Mouse (Mus musculus): ENCODE data around the gene Tuba4a. TPM values are rescaled to one million over a fixed set of nuclear protein-coding genes. Genes with fewer than 3 reads are reported as not detected.

The Tuba4a gene
- polyA plus RNA-seq, 1 experiment from 2014 or later: 102 TPM

DNA sequence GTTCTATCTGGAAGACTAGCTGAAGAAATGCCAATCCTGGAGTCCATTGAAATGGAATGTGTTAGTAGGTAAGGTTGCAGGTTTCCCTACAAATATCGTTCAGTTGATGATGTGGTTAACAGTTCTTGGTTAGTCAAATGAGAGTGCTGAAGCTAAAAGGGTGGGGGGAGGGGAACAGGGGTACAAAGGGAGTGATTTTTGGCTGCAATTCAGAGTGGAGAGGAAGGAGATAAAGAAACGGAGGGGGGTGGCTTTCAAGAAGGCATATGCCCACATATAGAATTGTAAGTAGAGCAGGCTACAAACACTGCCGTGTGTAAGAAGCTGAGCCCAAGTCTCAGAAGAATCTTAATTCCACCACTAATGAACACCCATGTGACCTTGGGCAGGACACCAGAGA lies 5.8 kb upstream of the Tuba4a start:
- Histone ChIP-seq H3K27ac (ENCODE audit: low read length) (no peak overlapping the region), H3K36me3 (ENCODE audit: insufficient read depth, low read length) (no peaks in the 10 kb centered on the region), H3K9ac (replicated peaks; ENCODE audit: low read length) (no peak overlapping the region), H3K9me3 (ENCODE audit: low read length) (no peaks in the 10 kb centered on the region), H3K4me3 (ENCODE audit: low read length) (no peak overlapping the region), H3K4me1 (ENCODE audit: insufficient read depth, low read length) (no peaks in the 10 kb centered on the region), H3K27me3 (ENCODE audit: insufficient read depth, low read length) (peaks cover 11% of the 10 kb centered on the region), H3K4me2 (replicated peaks; ENCODE audit: low read depth, low read length) (no peak overlapping the region)
- WGBS: 80% methylated on average over 3 of the region's 3 CpGs
- ATAC-seq (ENCODE audit: low FRiP score, low TSS enrichment): no peak

DNA sequence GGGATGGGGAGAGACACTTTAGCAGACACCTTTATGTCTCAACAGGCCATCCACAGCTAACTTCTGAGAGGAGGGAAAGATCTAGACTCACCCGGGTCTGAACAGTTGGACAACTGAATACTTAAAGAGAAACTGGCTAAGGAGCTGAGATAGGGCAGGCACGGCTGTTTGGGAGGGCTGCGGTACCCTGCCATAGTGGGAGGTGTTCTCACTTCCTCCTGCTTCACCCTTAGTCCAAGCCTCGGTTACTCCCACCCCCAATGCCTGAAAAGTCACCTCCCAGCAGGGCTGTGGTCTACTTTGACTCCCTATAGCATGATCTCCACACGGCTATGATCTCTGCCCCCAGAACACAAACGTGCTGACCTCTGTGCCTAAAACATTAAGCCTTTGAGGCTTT lies 3.9 kb upstream of the Tuba4a start:
- peaks cover 7% of the 10 kb centered on the region; the same call in 1 of the 2 replicates for H3K4me1 ChIP-seq (ENCODE audit: insufficient read depth, low read length)
- no peak overlapping the region for H3K9ac ChIP-seq (replicated peaks; ENCODE audit: low read length)
- H3K27ac ChIP-seq (ENCODE audit: low read length): no peak overlapping the region
- no peak overlapping the region for H3K4me3 ChIP-seq (ENCODE audit: low read length)
- ATAC-seq (ENCODE audit: low FRiP score, low TSS enrichment): no peak
- H3K9me3 ChIP-seq (ENCODE audit: low read length): no peaks in the 10 kb centered on the region
- H3K27me3 ChIP-seq (ENCODE audit: insufficient read depth, low read length): peaks cover 22% of the 10 kb centered on the region
- WGBS: 59% methylated on average over 6 of the region's 6 CpGs
- H3K4me2 ChIP-seq (replicated peaks; ENCODE audit: low read depth, low read length): no peak overlapping the region
- H3K36me3 ChIP-seq (ENCODE audit: insufficient read depth, low read length): no peaks in the 10 kb centered on the region

DNA sequence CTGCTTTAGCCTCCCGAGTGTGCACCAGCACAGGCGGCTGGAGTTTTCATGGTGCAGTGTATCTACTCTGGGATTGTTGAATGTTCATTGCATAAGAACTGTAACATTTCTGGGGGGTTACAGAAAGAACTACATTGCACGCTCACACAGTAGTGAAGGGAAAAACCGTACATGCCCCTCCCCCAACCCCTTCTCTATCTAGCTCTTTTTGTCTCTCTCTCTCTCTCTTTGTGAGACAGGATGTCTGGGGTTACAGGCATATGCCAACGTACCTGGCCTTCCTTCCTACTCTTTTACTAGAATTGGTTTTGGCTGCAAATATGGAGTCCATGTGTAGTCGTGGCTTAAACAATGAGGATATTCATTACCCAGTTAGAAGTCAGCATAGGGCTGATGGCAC lies 3.3 kb upstream of the Tuba4a start:
- Histone ChIP-seq H3K4me1 (ENCODE audit: insufficient read depth, low read length) (peaks cover 11% of the 10 kb centered on the region; the same call in 1 of the 2 replicates), H3K9ac (replicated peaks; ENCODE audit: low read length) (no peak overlapping the region), H3K27me3 (ENCODE audit: insufficient read depth, low read length) (peaks cover 28% of the 10 kb centered on the region), H3K9me3 (ENCODE audit: low read length) (no peaks in the 10 kb centered on the region), H3K4me2 (replicated peaks; ENCODE audit: low read depth, low read length) (no peak overlapping the region), H3K36me3 (ENCODE audit: insufficient read depth, low read length) (no peaks in the 10 kb centered on the region), H3K27ac (ENCODE audit: low read length) (no peak overlapping the region), H3K4me3 (ENCODE audit: low read length) (no peak overlapping the region)
- ATAC-seq (ENCODE audit: low FRiP score, low TSS enrichment): no peak
- WGBS: 75% methylated on average over 6 of the region's 6 CpGs

DNA sequence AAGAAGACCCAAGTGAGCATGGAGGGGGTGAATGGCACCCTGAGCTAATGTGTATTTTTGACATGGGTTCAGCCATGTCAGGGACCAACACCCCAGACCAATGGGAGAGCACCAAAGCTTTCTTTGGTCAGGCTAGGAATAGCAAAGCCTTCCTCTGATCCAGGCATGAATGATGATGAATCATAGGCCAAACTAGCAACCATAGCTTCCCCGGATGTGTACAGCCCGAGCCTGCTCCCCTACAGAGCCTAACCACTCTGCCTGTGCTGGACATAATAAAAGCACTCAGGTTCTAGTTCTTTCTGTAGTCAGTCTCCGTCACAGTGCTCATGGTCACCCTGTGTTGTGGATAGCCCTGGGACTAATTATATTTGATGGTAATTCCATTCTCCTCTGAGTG lies 1.9 kb upstream of the Tuba4a start:
- H3K27ac ChIP-seq (ENCODE audit: low read length): no peak overlapping the region
- peaks cover 11% of the 10 kb centered on the region; the same call in 1 of the 2 replicates for H3K4me1 ChIP-seq (ENCODE audit: insufficient read depth, low read length)
- H3K9me3 ChIP-seq (ENCODE audit: low read length): no peaks in the 10 kb centered on the region
- no peak overlapping the region for H3K9ac ChIP-seq (replicated peaks; ENCODE audit: low read length)
- H3K4me3 ChIP-seq (ENCODE audit: low read length): no peak overlapping the region
- no peaks in the 10 kb centered on the region for H3K36me3 ChIP-seq (ENCODE audit: insufficient read depth, low read length)
- no peak overlapping the region for H3K4me2 ChIP-seq (replicated peaks; ENCODE audit: low read depth, low read length)
- peaks cover 33% of the 10 kb centered on the region for H3K27me3 ChIP-seq (ENCODE audit: insufficient read depth, low read length)
- no peak for ATAC-seq (ENCODE audit: low FRiP score, low TSS enrichment)
- WGBS: 78% methylated on average over 3 of the region's 3 CpGs

DNA sequence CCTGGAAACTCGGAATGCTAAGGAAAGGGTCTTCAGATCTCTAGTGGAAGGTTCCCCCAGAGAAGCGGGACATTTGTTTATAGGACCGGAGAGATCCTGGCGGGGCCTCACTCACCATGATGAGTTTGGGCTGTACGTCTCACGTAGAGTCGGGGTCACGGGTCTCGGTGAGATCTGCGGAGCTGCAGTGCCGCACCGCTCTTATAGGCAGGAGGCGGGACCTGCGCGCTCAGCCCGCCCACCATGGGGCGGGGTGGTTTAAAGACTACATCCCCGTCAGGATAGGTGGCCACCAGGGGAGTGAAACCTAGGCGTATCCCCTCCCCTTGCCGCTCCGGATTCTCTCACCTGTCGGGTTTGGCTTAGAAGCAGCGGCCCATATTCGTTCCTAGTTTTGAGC lies 587 bp downstream of the Tuba4a start:
- Histone ChIP-seq H3K4me2 (replicated peaks; ENCODE audit: low read depth, low read length) (peak overlapping the region; percentile 99), H3K27me3 (ENCODE audit: insufficient read depth, low read length) (peaks cover 33% of the 10 kb centered on the region), H3K36me3 (ENCODE audit: insufficient read depth, low read length) (peaks cover 13% of the 10 kb centered on the region), H3K9ac (replicated peaks; ENCODE audit: low read length) (peak overlapping the region; percentile 68), H3K27ac (ENCODE audit: low read length) (no peak overlapping the region), H3K4me1 (ENCODE audit: insufficient read depth, low read length) (peaks cover 16% of the 10 kb centered on the region), H3K4me3 (ENCODE audit: low read length) (peak overlapping the region; percentile 54), H3K9me3 (ENCODE audit: low read length) (no peaks in the 10 kb centered on the region)
- ATAC-seq (ENCODE audit: low FRiP score, low TSS enrichment): peak; percentile 85
- WGBS: under 1% methylated on average over 24 of the region's 24 CpGs

DNA sequence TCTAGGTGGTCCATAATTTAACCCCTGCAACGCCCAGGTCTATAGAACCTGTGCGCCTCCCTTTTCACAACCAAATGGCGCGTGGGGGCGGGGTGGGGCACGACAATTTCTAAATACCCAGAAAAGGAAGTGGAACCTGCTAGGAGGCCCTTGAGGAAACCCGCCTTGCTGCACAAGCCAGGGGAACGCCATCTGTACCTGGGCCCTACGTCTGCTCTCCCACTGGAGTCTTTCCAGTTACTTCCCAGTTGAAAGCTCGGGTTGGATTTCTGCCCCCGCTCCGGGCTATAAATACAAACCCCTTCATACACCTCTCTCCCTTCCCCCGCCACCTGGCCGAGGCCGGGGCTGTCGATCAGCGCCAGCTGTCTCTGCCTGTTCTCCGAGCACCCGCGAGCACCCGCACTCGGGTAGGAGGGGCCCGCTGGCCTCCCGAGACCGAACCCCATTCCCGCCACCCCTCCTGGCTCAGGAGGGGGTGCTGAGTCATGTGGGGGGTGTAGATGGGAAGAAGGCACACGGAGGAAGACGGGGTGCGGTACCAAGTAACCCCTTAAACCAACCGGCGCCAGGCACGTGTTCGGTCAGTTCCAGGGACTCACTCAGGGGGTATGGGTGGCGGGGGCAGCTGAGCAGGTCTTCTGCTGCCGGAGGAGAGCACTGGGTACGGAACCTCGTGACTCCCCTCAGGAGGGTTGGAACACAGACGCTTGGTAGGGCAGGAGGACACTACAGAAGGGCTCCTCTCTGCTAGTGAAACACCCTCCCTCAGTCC lies 1.3 kb downstream of the Tuba4a start:
- Histone ChIP-seq H3K4me1 (ENCODE audit: insufficient read depth, low read length) (peaks cover 23% of the 10 kb centered on the region), H3K9me3 (ENCODE audit: low read length) (no peaks in the 10 kb centered on the region), H3K36me3 (ENCODE audit: insufficient read depth, low read length) (peaks cover 20% of the 10 kb centered on the region), H3K4me3 (ENCODE audit: low read length) (peak overlapping the region; percentile 54), H3K9ac (replicated peaks; ENCODE audit: low read length) (peak overlapping the region; percentile 68), H3K27ac (ENCODE audit: low read length) (no peak overlapping the region; the same call in 1 of the 2 replicates), H3K27me3 (ENCODE audit: insufficient read depth, low read length) (peaks cover 33% of the 10 kb centered on the region), H3K4me2 (replicated peaks; ENCODE audit: low read depth, low read length) (peak overlapping the region; percentile 99)
- ATAC-seq (ENCODE audit: low FRiP score, low TSS enrichment): peak; percentile 10; the same call in 1 of the 2 replicates
- WGBS: 2% methylated on average over 38 of the region's 38 CpGs

DNA sequence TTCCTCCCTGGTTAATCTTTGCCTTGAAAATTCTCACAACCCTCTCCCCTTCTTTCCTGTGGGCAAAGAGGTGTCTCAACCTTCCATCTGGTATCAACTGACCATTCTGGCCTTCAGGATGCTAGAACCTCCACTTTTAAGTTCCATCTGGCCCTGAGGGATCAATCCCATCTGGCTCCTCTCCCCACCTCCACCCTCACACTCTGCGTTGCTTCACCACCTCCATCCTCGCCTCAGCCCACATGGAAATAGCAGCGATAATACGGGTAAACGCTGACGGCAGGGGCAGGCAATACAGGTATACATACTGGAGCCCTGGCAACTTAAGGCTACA lies 1.8 kb downstream of the Tuba4a start:
- peak overlapping the region; percentile 99 for H3K4me2 ChIP-seq (replicated peaks; ENCODE audit: low read depth, low read length)
- no peaks in the 10 kb centered on the region for H3K9me3 ChIP-seq (ENCODE audit: low read length)
- peaks cover 28% of the 10 kb centered on the region for H3K4me1 ChIP-seq (ENCODE audit: insufficient read depth, low read length)
- H3K9ac ChIP-seq (replicated peaks; ENCODE audit: low read length): peak overlapping the region; percentile 68; the same call in 1 of the 2 replicates
- 3% methylated on average over 6 of the region's 6 CpGs for WGBS
- H3K27ac ChIP-seq (ENCODE audit: low read length): peak overlapping the region; percentile 9; the same call in 1 of the 2 replicates
- H3K36me3 ChIP-seq (ENCODE audit: insufficient read depth, low read length): peaks cover 24% of the 10 kb centered on the region
- ATAC-seq (ENCODE audit: low FRiP score, low TSS enrichment): no peak
- H3K4me3 ChIP-seq (ENCODE audit: low read length): peak overlapping the region; percentile 54
- H3K27me3 ChIP-seq (ENCODE audit: insufficient read depth, low read length): peaks cover 33% of the 10 kb centered on the region

DNA sequence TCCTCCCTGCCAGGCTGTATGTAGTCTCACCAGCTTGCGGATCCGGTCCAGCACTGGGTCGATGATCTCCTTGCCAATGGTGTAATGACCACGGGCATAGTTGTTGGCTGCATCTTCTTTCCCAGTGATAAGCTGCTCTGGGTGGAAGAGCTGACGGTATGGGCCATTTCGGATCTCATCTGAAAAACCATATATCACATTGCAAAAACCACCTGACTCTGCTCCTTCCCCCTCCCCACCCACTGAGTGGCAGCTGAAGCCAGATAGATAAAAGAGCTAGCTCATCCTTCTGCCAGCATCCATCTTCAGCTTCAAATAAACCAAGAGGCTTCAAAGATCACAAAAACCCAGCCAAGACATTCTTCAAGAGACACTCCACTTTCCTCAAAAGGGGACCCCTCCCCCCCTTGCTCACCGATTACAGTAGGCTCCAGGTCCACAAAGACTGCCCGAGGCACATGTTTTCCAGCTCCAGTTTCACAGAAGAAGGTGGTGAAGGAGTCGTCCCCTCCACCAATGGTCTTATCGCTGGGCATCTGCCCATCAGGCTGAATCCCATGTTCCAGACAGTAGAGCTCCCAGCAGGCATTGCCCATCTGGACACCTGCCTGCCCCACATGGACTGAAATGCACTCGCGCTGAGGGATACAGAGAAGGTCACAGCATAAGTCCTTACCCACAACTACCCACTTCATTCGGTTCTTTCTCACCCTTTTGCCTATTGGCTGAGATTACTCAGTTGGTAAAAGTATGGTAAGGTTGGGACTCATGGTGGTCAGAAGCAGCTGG lies 2.7 kb downstream of the Tuba4a start:
- ATAC-seq (ENCODE audit: low FRiP score, low TSS enrichment): no peak
- H3K9me3 ChIP-seq (ENCODE audit: low read length): no peaks in the 10 kb centered on the region
- H3K27ac ChIP-seq (ENCODE audit: low read length): peak overlapping the region; percentile 1; the same call in 1 of the 2 replicates
- WGBS: 73% methylated on average over 13 of the region's 13 CpGs
- peak overlapping the region; percentile 28; the same call in 1 of the 2 replicates for H3K9ac ChIP-seq (replicated peaks; ENCODE audit: low read length)
- H3K4me2 ChIP-seq (replicated peaks; ENCODE audit: low read depth, low read length): peak overlapping the region; percentile 99
- peak overlapping the region; percentile 54; the same call in 1 of the 2 replicates for H3K4me3 ChIP-seq (ENCODE audit: low read length)
- peaks cover 36% of the 10 kb centered on the region for H3K4me1 ChIP-seq (ENCODE audit: insufficient read depth, low read length)
- H3K36me3 ChIP-seq (ENCODE audit: insufficient read depth, low read length): peaks cover 32% of the 10 kb centered on the region
- peaks cover 33% of the 10 kb centered on the region for H3K27me3 ChIP-seq (ENCODE audit: insufficient read depth, low read length)

DNA sequence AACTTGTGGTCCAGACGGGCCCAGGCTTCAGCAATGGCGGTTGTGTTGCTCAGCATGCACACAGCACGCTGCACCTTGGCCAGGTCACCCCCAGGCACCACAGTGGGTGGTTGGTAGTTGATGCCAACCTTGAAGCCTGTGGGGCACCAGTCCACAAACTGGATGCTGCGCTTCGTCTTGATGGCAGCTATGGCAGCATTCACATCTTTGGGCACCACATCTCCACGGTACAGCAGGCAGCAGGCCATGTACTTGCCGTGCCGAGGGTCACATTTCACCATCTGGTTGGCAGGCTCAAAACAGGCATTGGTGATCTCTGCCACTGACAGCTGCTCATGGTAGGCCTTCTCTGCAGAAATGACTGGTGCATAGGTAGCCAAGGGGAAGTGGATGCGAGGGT lies 3.9 kb downstream of the Tuba4a start:
- H3K4me1 ChIP-seq (ENCODE audit: insufficient read depth, low read length): peaks cover 44% of the 10 kb centered on the region
- no peak for ATAC-seq (ENCODE audit: low FRiP score, low TSS enrichment)
- H3K36me3 ChIP-seq (ENCODE audit: insufficient read depth, low read length): peaks cover 34% of the 10 kb centered on the region
- H3K27me3 ChIP-seq (ENCODE audit: insufficient read depth, low read length): peaks cover 26% of the 10 kb centered on the region
- 87% methylated on average over 9 of the region's 9 CpGs for WGBS
- no peak overlapping the region for H3K4me3 ChIP-seq (ENCODE audit: low read length)
- no peak overlapping the region for H3K9ac ChIP-seq (replicated peaks; ENCODE audit: low read length)
- no peaks in the 10 kb centered on the region for H3K9me3 ChIP-seq (ENCODE audit: low read length)
- H3K27ac ChIP-seq (ENCODE audit: low read length): peak overlapping the region; percentile 91; the same call in 1 of the 2 replicates
- H3K4me2 ChIP-seq (replicated peaks; ENCODE audit: low read depth, low read length): no peak overlapping the region
